Mouse (Mus musculus): ENCODE measurements around the gene Fkbp6. TPM values are rescaled to one million over a fixed set of nuclear protein-coding genes. Genes with fewer than 3 reads are reported as not detected.

Fkbp6 gene
- polyA plus RNA-seq, 1 experiment from 2014 or later, result 0.55 TPM

- no peak overlapping the region for H3K4me3 ChIP-seq (ENCODE audit: low read length)
- H3K27ac ChIP-seq (ENCODE audit: low read depth, low read length), result peak overlapping the region; percentile 74
- H3K4me1 ChIP-seq (ENCODE audit: control insufficient read depth, insufficient read depth, low read depth, low read length), result peaks cover 16% of the 10 kb centered on the region
- ATAC-seq, result peak; percentile 64
- no peaks in the 10 kb centered on the region for H3K9me3 ChIP-seq (ENCODE audit: control insufficient read depth, low read length)
- H3K4me2 ChIP-seq (ENCODE audit: low read length), result peak overlapping the region; percentile 31
- 13% methylated on average over 15 of the region's 15 CpGs for WGBS
- peaks cover 6% of the 10 kb centered on the region; the same call in 1 of the 2 replicates for H3K27me3 ChIP-seq (replicated peaks; ENCODE audit: control insufficient read depth, insufficient read depth, low read length)
- peak overlapping the region; percentile 43 for H3K9ac ChIP-seq (ENCODE audit: low read depth, low read length)
- H3K36me3 ChIP-seq (ENCODE audit: control insufficient read depth, insufficient read depth, low read length), result no peaks in the 10 kb centered on the region
Observed at GRCm38 (mm10) chr5:135274663-135275396, 75.0 kb downstream of the Fkbp6 start.

DNA sequence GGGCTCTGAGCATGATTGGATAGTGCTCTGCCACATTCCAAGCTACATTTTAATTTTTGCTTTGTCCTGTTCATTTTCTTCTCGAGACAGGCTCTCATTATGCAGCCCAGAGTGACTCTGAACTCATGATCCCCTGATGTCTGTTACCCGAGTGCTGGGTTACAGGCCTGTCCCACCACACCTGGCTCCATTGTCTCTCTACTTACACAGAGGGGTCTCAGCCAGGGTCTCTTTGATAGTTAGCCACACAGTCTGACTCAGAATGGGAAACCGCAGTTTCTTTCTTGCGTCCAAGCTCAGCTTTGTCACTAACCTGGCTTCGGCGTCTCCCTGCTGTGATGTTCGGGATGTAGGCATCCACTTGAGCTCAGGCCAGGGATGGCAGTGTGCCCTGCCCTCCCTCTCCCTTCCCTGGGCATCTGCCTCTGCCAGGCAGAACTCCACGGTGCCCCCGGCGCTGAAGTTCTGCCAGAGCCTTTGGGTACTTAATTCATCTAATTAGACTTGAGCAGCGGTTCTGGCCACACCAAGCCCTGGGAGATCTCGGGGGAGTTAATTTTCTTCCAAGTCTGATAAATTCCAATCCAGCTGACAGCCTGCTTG is 78.2 kb downstream of the Fkbp6 start:
- Histone ChIP-seq H3K4me3 (ENCODE audit: low read length) (no peak overlapping the region), H3K36me3 (ENCODE audit: control insufficient read depth, insufficient read depth, low read length) (no peaks in the 10 kb centered on the region), H3K9ac (ENCODE audit: low read depth, low read length) (no peak overlapping the region), H3K27me3 (replicated peaks; ENCODE audit: control insufficient read depth, insufficient read depth, low read length) (peaks cover 6% of the 10 kb centered on the region; the same call in 1 of the 2 replicates), H3K9me3 (ENCODE audit: control insufficient read depth, low read length) (no peaks in the 10 kb centered on the region), H3K27ac (ENCODE audit: low read depth, low read length) (peak overlapping the region; percentile 64), H3K4me1 (ENCODE audit: control insufficient read depth, insufficient read depth, low read depth, low read length) (peaks cover 16% of the 10 kb centered on the region), H3K4me2 (ENCODE audit: low read length) (no peak overlapping the region)
- peak; percentile 88 for ATAC-seq
- WGBS, result 38% methylated on average over 12 of the region's 12 CpGs

DNA sequence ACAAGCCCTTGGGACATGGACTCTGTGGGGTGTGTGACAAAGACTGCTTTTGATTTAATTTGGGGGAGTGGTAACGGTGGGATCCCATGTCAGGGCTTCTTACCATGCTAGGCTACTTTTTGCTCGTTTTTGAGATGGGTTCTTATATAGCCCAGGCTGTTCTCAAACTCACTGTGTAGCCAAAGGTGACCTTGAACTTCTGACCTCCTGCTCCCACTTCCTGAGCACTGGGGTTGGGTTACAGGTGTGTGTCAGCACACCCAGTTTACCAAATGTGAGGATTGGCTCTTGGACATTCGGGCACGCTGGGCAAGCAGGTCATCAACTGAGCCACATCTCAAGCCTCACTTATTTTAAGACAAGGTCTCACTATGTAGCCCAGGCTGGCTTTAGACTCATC is 79.5 kb downstream of the Fkbp6 start:
- Histone ChIP-seq H3K9ac (ENCODE audit: low read depth, low read length) (no peak overlapping the region), H3K27ac (ENCODE audit: low read depth, low read length) (no peak overlapping the region), H3K36me3 (ENCODE audit: control insufficient read depth, insufficient read depth, low read length) (no peaks in the 10 kb centered on the region), H3K9me3 (ENCODE audit: control insufficient read depth, low read length) (no peaks in the 10 kb centered on the region), H3K4me2 (ENCODE audit: low read length) (no peak overlapping the region), H3K4me1 (ENCODE audit: control insufficient read depth, insufficient read depth, low read depth, low read length) (peaks cover 8% of the 10 kb centered on the region), H3K27me3 (replicated peaks; ENCODE audit: control insufficient read depth, insufficient read depth, low read length) (no peaks in the 10 kb centered on the region), H3K4me3 (ENCODE audit: low read length) (no peak overlapping the region)
- WGBS, result 89% methylated on average over 4 of the region's 4 CpGs
- no peak for ATAC-seq

DNA sequence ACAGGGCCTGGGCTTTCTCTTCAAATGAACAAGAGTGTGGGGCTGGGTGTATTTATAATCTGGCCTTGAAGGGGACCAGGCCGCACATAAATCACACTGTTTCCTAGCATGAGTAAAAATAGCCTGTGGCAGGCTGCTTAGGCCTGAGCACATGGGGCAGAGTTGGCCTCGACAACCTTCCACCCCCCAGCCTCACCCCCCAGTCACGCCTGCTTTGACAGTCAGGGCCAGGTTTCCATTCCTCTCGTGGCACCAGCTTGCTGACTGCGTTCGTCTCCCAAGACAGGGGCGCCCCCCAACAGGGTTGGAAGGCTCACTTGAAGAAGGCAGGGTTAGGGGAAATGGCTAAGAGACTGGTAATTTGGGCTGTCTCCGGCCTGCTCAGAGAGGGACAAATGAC is 80.4 kb downstream of the Fkbp6 start:
- Histone ChIP-seq H3K4me1 (ENCODE audit: control insufficient read depth, insufficient read depth, low read depth, low read length) (peaks cover under 1% of the 10 kb centered on the region), H3K4me2 (ENCODE audit: low read length) (no peak overlapping the region), H3K9me3 (ENCODE audit: control insufficient read depth, low read length) (no peaks in the 10 kb centered on the region), H3K36me3 (ENCODE audit: control insufficient read depth, insufficient read depth, low read length) (no peaks in the 10 kb centered on the region), H3K27ac (ENCODE audit: low read depth, low read length) (no peak overlapping the region), H3K9ac (ENCODE audit: low read depth, low read length) (no peak overlapping the region), H3K27me3 (replicated peaks; ENCODE audit: control insufficient read depth, insufficient read depth, low read length) (no peaks in the 10 kb centered on the region), H3K4me3 (ENCODE audit: low read length) (no peak overlapping the region)
- WGBS, result 73% methylated on average over 8 of the region's 8 CpGs
- ATAC-seq, result no peak

DNA sequence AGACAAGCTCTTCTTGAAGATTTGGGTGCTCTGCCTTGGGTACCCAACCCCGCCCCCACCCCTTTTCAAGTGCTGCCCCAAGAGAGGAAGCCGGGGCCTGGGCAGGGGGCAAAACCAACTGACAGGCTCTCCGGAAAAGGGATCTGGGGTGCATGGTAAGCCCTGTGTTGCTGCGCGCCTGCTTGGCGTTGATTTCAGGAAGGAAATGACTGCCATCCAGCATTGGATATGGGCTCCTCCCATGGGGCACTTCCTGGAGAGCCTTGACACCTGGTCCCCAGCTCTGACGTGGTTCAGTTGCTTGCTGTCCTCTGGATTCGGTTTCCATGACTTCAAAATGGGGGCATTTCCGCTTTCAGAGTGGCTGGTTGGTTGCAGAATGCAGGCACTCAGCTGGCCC is 85.3 kb downstream of the Fkbp6 start:
- H3K36me3 ChIP-seq (ENCODE audit: control insufficient read depth, insufficient read depth, low read length), result no peaks in the 10 kb centered on the region
- ATAC-seq, result peak; percentile 63
- H3K4me1 ChIP-seq (ENCODE audit: control insufficient read depth, insufficient read depth, low read depth, low read length), result no peaks in the 10 kb centered on the region
- H3K4me3 ChIP-seq (ENCODE audit: low read length), result no peak overlapping the region
- no peaks in the 10 kb centered on the region for H3K9me3 ChIP-seq (ENCODE audit: control insufficient read depth, low read length)
- no peaks in the 10 kb centered on the region for H3K27me3 ChIP-seq (replicated peaks; ENCODE audit: control insufficient read depth, insufficient read depth, low read length)
- no peak overlapping the region for H3K9ac ChIP-seq (ENCODE audit: low read depth, low read length)
- peak overlapping the region; percentile 55; the same call in 1 of the 2 replicates for H3K27ac ChIP-seq (ENCODE audit: low read depth, low read length)
- 43% methylated on average over 9 of the region's 9 CpGs for WGBS
- H3K4me2 ChIP-seq (ENCODE audit: low read length), result peak overlapping the region; percentile 27; the same call in 1 of the 2 replicates

DNA sequence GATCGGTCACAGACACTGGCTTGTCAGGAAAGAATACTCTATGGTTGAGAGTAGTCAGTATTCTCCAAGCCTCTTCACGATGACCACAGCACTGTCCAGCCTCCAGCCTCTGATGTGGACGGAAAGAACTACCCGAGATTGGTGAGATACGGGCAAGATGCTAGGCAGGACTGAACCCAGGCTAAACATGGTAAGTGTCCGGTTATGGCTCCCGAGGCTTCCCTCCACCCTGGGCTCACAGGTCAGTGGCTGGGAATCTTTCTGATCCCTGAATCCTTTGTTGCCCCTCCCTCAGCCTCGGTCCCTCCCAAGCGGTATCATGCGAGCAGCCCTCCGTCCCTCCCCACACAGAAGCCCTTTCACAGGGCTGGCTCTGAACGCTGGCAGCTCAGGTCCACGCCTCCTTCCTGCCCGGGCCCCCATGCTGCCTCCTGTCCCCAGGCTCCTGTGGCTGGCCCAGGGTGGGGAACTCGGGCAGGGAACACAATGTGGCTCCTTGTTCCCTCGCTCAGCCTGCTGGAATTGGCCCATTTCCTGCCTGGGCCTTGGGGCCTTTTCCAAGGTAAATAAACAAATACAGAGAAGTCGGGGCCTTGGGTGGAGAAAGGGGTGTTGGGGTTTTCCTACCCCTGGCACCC is 85.9 kb downstream of the Fkbp6 start:
- Histone ChIP-seq H3K36me3 (ENCODE audit: control insufficient read depth, insufficient read depth, low read length) (no peaks in the 10 kb centered on the region), H3K4me1 (ENCODE audit: control insufficient read depth, insufficient read depth, low read depth, low read length) (no peaks in the 10 kb centered on the region; the same call in 1 of the 2 replicates), H3K9me3 (ENCODE audit: control insufficient read depth, low read length) (no peaks in the 10 kb centered on the region), H3K27me3 (replicated peaks; ENCODE audit: control insufficient read depth, insufficient read depth, low read length) (no peaks in the 10 kb centered on the region), H3K27ac (ENCODE audit: low read depth, low read length) (peak overlapping the region; percentile 55), H3K9ac (ENCODE audit: low read depth, low read length) (0 out of 2 replicates have a peak overlapping the region, but pooled peaks have one; percentile 6), H3K4me3 (ENCODE audit: low read length) (no peak overlapping the region), H3K4me2 (ENCODE audit: low read length) (peak overlapping the region; percentile 27)
- peak; percentile 98 for ATAC-seq
- 13% methylated on average over 17 of the region's 17 CpGs for WGBS

DNA sequence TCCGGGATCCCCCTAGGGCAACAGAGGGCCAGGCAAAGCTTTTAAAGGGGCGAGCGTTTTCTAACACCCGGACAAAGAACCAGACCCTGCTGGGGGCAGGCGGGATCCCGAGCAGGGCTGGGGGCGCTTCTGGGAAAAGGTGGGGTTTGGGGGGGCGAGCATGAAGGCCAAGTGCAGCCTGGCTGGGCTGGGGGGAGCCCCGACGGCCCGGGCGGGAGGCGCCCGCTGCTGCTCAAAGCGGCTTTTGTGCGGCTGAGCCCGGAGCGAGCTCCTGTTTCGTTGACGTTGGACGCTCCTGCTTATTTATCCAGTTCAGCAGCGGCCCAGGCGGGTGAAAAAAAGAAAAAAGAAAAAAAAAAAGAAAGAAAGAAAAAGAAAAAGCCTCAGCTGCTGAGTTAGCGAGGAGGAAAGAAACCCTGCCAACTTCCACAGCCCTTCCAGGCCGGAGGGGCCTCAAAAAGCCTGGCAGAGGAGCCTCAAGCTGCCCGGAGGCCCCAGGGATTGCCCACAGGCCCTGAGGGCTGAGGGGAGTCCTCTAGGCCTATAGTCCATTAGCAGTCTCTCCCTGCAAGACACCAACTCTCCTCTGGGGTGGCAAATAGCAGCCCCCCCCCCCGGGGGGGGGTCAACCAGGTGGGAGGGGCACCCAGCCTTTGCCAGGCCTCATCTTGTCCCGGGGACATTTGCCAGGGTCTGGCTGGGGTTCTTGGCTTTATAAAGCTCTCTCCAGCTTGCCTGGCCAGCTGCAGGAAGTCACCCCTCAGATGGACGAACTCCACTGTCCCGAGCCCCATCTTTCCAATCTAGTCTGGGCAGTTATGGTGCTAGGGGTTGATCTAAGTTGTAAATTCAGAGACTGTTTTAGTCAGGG is 91.3 kb downstream of the Fkbp6 start:
- Histone ChIP-seq H3K36me3 (ENCODE audit: control insufficient read depth, insufficient read depth, low read length) (no peaks in the 10 kb centered on the region), H3K9me3 (ENCODE audit: control insufficient read depth, low read length) (0 out of 2 replicates have a peak, but pooled peaks cover 3% of the 10 kb centered on the region), H3K27ac (ENCODE audit: low read depth, low read length) (peak overlapping the region; percentile 85), H3K9ac (ENCODE audit: low read depth, low read length) (peak overlapping the region; percentile 57), H3K27me3 (replicated peaks; ENCODE audit: control insufficient read depth, insufficient read depth, low read length) (no peaks in the 10 kb centered on the region), H3K4me1 (ENCODE audit: control insufficient read depth, insufficient read depth, low read depth, low read length) (peaks cover 9% of the 10 kb centered on the region), H3K4me2 (ENCODE audit: low read length) (peak overlapping the region; percentile 55), H3K4me3 (ENCODE audit: low read length) (peak overlapping the region; percentile 28)
- WGBS, result 9% methylated on average over 30 of the region's 30 CpGs
- peak; percentile 74 for ATAC-seq

DNA sequence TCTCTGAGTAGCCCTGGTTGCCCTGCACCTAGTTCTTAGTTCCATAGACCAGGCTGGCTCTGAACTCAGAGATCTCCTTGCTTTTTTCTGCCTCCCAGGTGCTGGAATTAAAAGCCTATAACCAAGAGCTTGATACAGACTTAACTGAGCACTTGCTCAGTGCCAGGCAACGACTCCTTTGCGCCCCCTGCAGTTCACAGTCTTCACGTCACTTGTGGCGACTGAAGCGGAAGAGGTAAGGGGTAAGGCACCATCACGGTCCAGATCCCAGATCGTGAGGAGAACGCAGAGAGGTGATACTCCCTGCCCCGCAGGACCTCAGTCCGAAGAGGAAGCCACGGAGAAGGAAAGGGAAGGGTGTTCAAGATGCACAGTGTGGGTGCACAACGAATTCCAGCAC is 92.3 kb downstream of the Fkbp6 start:
- Histone ChIP-seq H3K4me3 (ENCODE audit: low read length) (no peak overlapping the region), H3K9me3 (ENCODE audit: control insufficient read depth, low read length) (0 out of 2 replicates have a peak, but pooled peaks cover 3% of the 10 kb centered on the region), H3K9ac (ENCODE audit: low read depth, low read length) (no peak overlapping the region), H3K27me3 (replicated peaks; ENCODE audit: control insufficient read depth, insufficient read depth, low read length) (no peaks in the 10 kb centered on the region), H3K4me2 (ENCODE audit: low read length) (no peak overlapping the region), H3K36me3 (ENCODE audit: control insufficient read depth, insufficient read depth, low read length) (no peaks in the 10 kb centered on the region), H3K4me1 (ENCODE audit: control insufficient read depth, insufficient read depth, low read depth, low read length) (peaks cover 11% of the 10 kb centered on the region), H3K27ac (ENCODE audit: low read depth, low read length) (no peak overlapping the region; the same call in 1 of the 2 replicates)
- ATAC-seq, result no peak
- WGBS, result 81% methylated on average over 12 of the region's 12 CpGs
